Mouse (Mus musculus) layer of hippocampus, postnatal 14 days (tissue): ENCODE data around the gene Rfwd3. TPM values are rescaled to one million over a fixed set of nuclear protein-coding genes. Genes with fewer than 3 reads are reported as not detected.

ENCODE experiments used
- total RNA-seq, 2 experiments: library from RNA; stranded (reverse); gene quantifications; 2 replicates each; pipeline ENCODE4 v1.2.3; 2021

Rfwd3 gene
- total RNA-seq, 2 experiments from 2014 or later = 19.7 to 20.3 TPM

Other genes with a start within 250 kb of the Rfwd3 start
- not detected for gene Exosc6, start 243.9 kb downstream of the Rfwd3 start, total RNA-seq
- gene Clec18a, start 207.8 kb downstream of the Rfwd3 start, total RNA-seq = 1 to 10 TPM; 1.5 to 2.1 TPM
- 10 to 100 TPM; 26.9 to 30.3 TPM for gene Pdpr, start 205.6 kb downstream of the Rfwd3 start, total RNA-seq
- 100 to 1,000 TPM; 129 TPM for gene Glg1, start 41.0 kb downstream of the Rfwd3 start, total RNA-seq
- under 1 TPM; 0.37 to 0.91 TPM for gene Mlkl, start 38.0 kb upstream of the Rfwd3 start, total RNA-seq
- gene Fa2h, start 93.6 kb upstream of the Rfwd3 start, total RNA-seq = 10 to 100 TPM; 28.6 to 30.5 TPM
- 10 to 100 TPM; 26.6 to 28.3 TPM for gene Wdr59, start 221.9 kb upstream of the Rfwd3 start, total RNA-seq
- 100 to 1,000 TPM; 116 to 123 TPM for gene Znrf1, start 235.9 kb upstream of the Rfwd3 start, total RNA-seq